Mouse (Mus musculus) kidney, postnatal 0 days (tissue): ENCODE measurements around the gene Igfbp5. TPM values are rescaled to one million over a fixed set of nuclear protein-coding genes. Genes with fewer than 3 reads are reported as not detected.

Source experiments
- ATAC-seq: fragments of 200-750 bp; cut with Nextera tagmentation; replicated peaks from 2 replicates; pipeline ENCODE4 v1.8.0; 2017; ENCODE audit warnings: low read depth, moderate number of reproducible peaks, moderate TSS enrichment, moderate library complexity; ENCODE audit not compliant: low FRiP score
- DNase-seq: peaks from one replicate; pipeline ENCODE4 v3.0.0-alpha.2; 2016; ENCODE audit warnings: low spot score
- H3K27ac ChIP-seq: fragments of 300-500 bp; sonication (generic); 2 replicates; pipeline ENCODE4 v1.5.1; 2014; ENCODE audit warnings: mild to moderate bottlenecking
- H3K27me3 ChIP-seq: fragments of 300-500 bp; sonication (generic); 2 replicates; pipeline ENCODE4 v1.6.1; 2014; ENCODE audit warnings: low read length, mixed read lengths; ENCODE audit not compliant: insufficient read depth
- H3K36me3 ChIP-seq: fragments of 300-500 bp; sonication (generic); 2 replicates; pipeline ENCODE4 v1.6.1; 2014; ENCODE audit warnings: low read length, mixed read lengths; ENCODE audit not compliant: insufficient read depth
- H3K4me1 ChIP-seq: fragments of 300-500 bp; sonication (generic); replicated peaks from 2 replicates; pipeline ENCODE4 v1.6.1; 2014; ENCODE audit warnings: antibody characterized with exemption, low read length, mixed read lengths; ENCODE audit not compliant: insufficient read depth
- H3K4me2 ChIP-seq: fragments of 300-500 bp; sonication (generic); 2 replicates; pipeline ENCODE4 v1.6.1; 2014; ENCODE audit warnings: mild to moderate bottlenecking, low read length, moderate library complexity, mixed read lengths
- H3K4me3 ChIP-seq: fragments of 300-500 bp; sonication (generic); replicated peaks from 2 replicates; pipeline ENCODE4 v1.5.1; 2014; ENCODE audit warnings: low read depth, low read length
- H3K9ac ChIP-seq: fragments of 300-500 bp; sonication (generic); 2 replicates; pipeline ENCODE4 v1.6.1; 2014; ENCODE audit warnings: low read depth, low read length
- H3K9me3 ChIP-seq: fragments of 300-500 bp; sonication (generic); replicated peaks from 2 replicates; pipeline ENCODE4 v1.6.1; 2016; ENCODE audit warnings: low read length, inconsistent platforms, mixed read lengths
- CTCF ChIP-seq: IDR thresholded peaks from 2 replicates; pipeline ENCODE4 v1.5.1; 2016; ENCODE audit warnings: antibody characterized with exemption, low read depth, mild to moderate bottlenecking, moderate library complexity
- WGBS: fragments of 180-500 bp; shearing (Covaris S2); extraction: QIAGEN DNeasy Blood & Tissue Kit; methylation state at CpG from one replicate; pipeline ENCODE4 v1.1.7; 2014; 5-methylcytosine and 5-hydroxymethylcytosine counted together
- polyA plus RNA-seq: library from polyadenylated mRNA; unstranded; fragments of >200 nt; fragmentation: Nextera tagmentation; extraction: Ambion mirVana; gene quantifications from 2 replicates; pipeline ENCODE4 v1.2.1, GENCODE M21; 2015

The Igfbp5 gene
- polyA plus RNA-seq, 1 experiment from 2014 or later, result 87.7 TPM

- H3K9ac ChIP-seq, result no peak overlapping the region
- H3K4me1 ChIP-seq, result peaks cover 3% of the 10 kb centered on the region
- DNase-seq, result no peak
- no peak overlapping the region for H3K4me2 ChIP-seq
- no peaks in the 10 kb centered on the region for H3K27me3 ChIP-seq
- WGBS, result 70% methylated on average over 3 of the region's 3 CpGs
- H3K27ac ChIP-seq, result no peak overlapping the region
- no peak overlapping the region for H3K4me3 ChIP-seq
- H3K36me3 ChIP-seq, result peaks cover 19% of the 10 kb centered on the region
- ATAC-seq, result 0 out of 2 replicates have a peak, but pooled peaks have one; percentile 15
- TF ChIP-seq CTCF, result no peak
- no peaks in the 10 kb centered on the region for H3K9me3 ChIP-seq
Observed at GRCm38 (mm10) chr1:72864272-72864671, 10.4 kb downstream of the Igfbp5 start.

GRCm38 (mm10) chr1:72863692-72864091 is 11.0 kb downstream of the Igfbp5 start:
- no peak for DNase-seq
- WGBS, result 82% methylated on average over 8 of the region's 8 CpGs
- peaks cover 21% of the 10 kb centered on the region for H3K36me3 ChIP-seq
- peaks cover under 1% of the 10 kb centered on the region; the same call in 1 of the 2 replicates for H3K4me1 ChIP-seq
- no peak overlapping the region for H3K4me2 ChIP-seq
- no peak for ATAC-seq
- no peaks in the 10 kb centered on the region for H3K9me3 ChIP-seq
- H3K4me3 ChIP-seq, result no peak overlapping the region
- TF ChIP-seq CTCF, result no peak
- H3K9ac ChIP-seq, result no peak overlapping the region
- H3K27me3 ChIP-seq, result no peaks in the 10 kb centered on the region
- no peak overlapping the region for H3K27ac ChIP-seq

GRCm38 (mm10) chr1:72862248-72862647 is 12.4 kb downstream of the Igfbp5 start:
- WGBS, result 87% methylated on average over 21 of the region's 21 CpGs
- H3K27me3 ChIP-seq, result no peaks in the 10 kb centered on the region
- no peak overlapping the region for H3K4me2 ChIP-seq
- TF ChIP-seq CTCF, result no peak
- no peak for DNase-seq
- no peak for ATAC-seq
- no peak overlapping the region for H3K27ac ChIP-seq
- no peaks in the 10 kb centered on the region for H3K4me1 ChIP-seq
- no peaks in the 10 kb centered on the region for H3K9me3 ChIP-seq
- H3K4me3 ChIP-seq, result no peak overlapping the region
- H3K36me3 ChIP-seq, result peaks cover 21% of the 10 kb centered on the region
- H3K9ac ChIP-seq, result no peak overlapping the region

- H3K9ac ChIP-seq, result no peak overlapping the region
- no peaks in the 10 kb centered on the region for H3K9me3 ChIP-seq
- peaks cover 21% of the 10 kb centered on the region for H3K36me3 ChIP-seq
- no peak overlapping the region for H3K4me2 ChIP-seq
- H3K27ac ChIP-seq, result no peak overlapping the region
- ATAC-seq (no peak), DNase-seq (no peak)
- no peak for TF ChIP-seq CTCF
- 57% methylated on average over 2 of the region's 2 CpGs for WGBS
- H3K27me3 ChIP-seq, result no peaks in the 10 kb centered on the region
- H3K4me1 ChIP-seq, result no peaks in the 10 kb centered on the region
- no peak overlapping the region for H3K4me3 ChIP-seq
Observed at GRCm38 (mm10) chr1:72861702-72862101, 13.0 kb downstream of the Igfbp5 start.

GRCm38 (mm10) chr1:72860502-72860901 is 14.2 kb downstream of the Igfbp5 start:
- Histone ChIP-seq H3K4me3 (no peak overlapping the region), H3K27me3 (no peaks in the 10 kb centered on the region), H3K4me2 (no peak overlapping the region), H3K36me3 (peaks cover 21% of the 10 kb centered on the region), H3K9me3 (no peaks in the 10 kb centered on the region), H3K27ac (no peak overlapping the region), H3K4me1 (no peaks in the 10 kb centered on the region), H3K9ac (no peak overlapping the region)
- ATAC-seq (no peak), DNase-seq (no peak)
- 77% methylated on average over 2 of the region's 2 CpGs for WGBS
- no peak for TF ChIP-seq CTCF

- Histone ChIP-seq H3K4me3 (no peak overlapping the region), H3K27me3 (no peaks in the 10 kb centered on the region), H3K4me2 (no peak overlapping the region), H3K27ac (no peak overlapping the region), H3K4me1 (no peaks in the 10 kb centered on the region), H3K9ac (no peak overlapping the region), H3K9me3 (no peaks in the 10 kb centered on the region), H3K36me3 (peaks cover 21% of the 10 kb centered on the region)
- 95% methylated on average over 9 of the region's 9 CpGs for WGBS
- no peak for TF ChIP-seq CTCF
- ATAC-seq (no peak), DNase-seq (no peak)
Observed at GRCm38 (mm10) chr1:72859963-72860362, 14.7 kb downstream of the Igfbp5 start.

- Histone ChIP-seq H3K36me3 (peaks cover 21% of the 10 kb centered on the region), H3K4me1 (no peaks in the 10 kb centered on the region)
Observed at GRCm38 (mm10) chr1:72858874-72859273, 15.8 kb downstream of the Igfbp5 start.

More at GRCm38 (mm10) chr1:72858874-72859273, 15.8 kb downstream of the Igfbp5 start:
- 75% methylated on average over 5 of the region's 5 CpGs for WGBS
- no peak for TF ChIP-seq CTCF
- no peak for DNase-seq
- Histone ChIP-seq H3K4me3 (no peak overlapping the region), H3K27me3 (no peaks in the 10 kb centered on the region), H3K9me3 (no peaks in the 10 kb centered on the region), H3K9ac (no peak overlapping the region), H3K4me2 (no peak overlapping the region), H3K27ac (no peak overlapping the region)
- no peak for ATAC-seq
